Mouse (Mus musculus) left cerebral cortex, postnatal 10 days (tissue): ENCODE results near the gene Gns. TPM values are rescaled to one million over a fixed set of nuclear protein-coding genes. Genes with fewer than 3 reads are reported as not detected.

Experiments used
- DNase-seq, 2 experiments: peaks; one replicate each; pipeline ENCODE4 v3.0.0; 2021 to 2022; ENCODE audit warnings: low spot score in 2 of 2, mixed read lengths in 1 of 2; ENCODE audit errors: extremely low spot score in 1 of 2
- intact Hi-C: fragments of 180-260 bp; cut with DNase I; formaldehyde crosslinking; loops from one replicate; pipeline ENCODE4 v1.15.1; 2025
- total RNA-seq, 2 experiments: library from RNA; stranded (reverse); gene quantifications; 2 replicates each; pipeline ENCODE4 v1.2.3; 2021

The Gns gene
- total RNA-seq, 2 experiments from 2014 or later = 72.8 to 73.7 TPM

- intact Hi-C loops = no loop called here
- no peak for DNase-seq
These were observed 27.0 kb downstream of the Gns start for GRCm38 (mm10) chr10:121391901-121392300.

DNA sequence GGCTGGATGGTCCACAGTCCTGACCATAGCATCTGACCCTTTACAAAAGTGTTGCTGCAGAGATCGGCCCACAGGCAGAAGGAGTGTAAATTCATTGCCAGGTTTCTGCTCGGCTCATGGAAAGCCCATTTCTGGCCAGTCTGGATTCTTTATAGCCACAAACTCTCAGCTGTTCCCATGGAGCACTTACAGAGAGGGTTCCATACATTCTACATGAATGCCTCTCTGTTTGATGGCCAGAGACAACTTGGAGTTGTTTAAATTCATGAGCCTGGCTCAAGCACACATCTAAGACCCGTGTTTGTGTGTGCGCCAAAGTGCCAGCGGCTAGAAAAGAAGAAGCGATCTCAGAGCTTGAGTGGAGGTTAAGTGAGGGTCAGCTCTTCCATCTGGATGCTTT, 29.4 kb downstream of the Gns start:
- DNase-seq = no peak
- intact Hi-C loops = no loop called here

GRCm38 (mm10) chr10:121394789-121395325, 30.0 kb downstream of the Gns start:
- no peak for DNase-seq
- intact Hi-C loops = no loop called here

GRCm38 (mm10) chr10:121395542-121396176, 30.8 kb downstream of the Gns start:
- no peak for DNase-seq
- intact Hi-C loops = no loop called here

GRCm38 (mm10) chr10:121398599-121398998, 33.7 kb downstream of the Gns start:
- DNase-seq = no peak
- intact Hi-C loops = no loop called here

- no peak for DNase-seq
- intact Hi-C loops = no loop called here
These were observed 36.1 kb downstream of the Gns start for GRCm38 (mm10) chr10:121401005-121401404.

DNA sequence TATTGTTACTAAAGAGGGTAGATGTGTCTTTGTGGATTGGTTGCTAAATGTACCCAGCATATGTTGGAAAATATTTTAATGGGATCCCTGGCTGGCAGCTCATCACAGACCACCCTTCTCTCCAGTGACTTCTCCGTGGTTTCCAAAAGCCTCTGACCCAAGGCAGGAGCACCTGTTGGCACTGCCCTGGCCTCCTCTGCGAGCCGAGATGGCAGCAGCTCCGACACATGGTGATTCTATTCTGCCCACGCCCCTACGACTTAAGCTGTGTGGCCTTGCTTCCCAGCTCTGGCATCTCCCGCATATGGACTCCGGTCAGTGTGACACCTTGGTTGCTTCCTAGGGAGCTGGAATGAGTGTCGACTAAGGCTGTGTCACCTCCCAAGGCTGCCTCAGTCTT, 38.2 kb downstream of the Gns start:
- no peak for DNase-seq
- intact Hi-C loops = no loop called here

DNA sequence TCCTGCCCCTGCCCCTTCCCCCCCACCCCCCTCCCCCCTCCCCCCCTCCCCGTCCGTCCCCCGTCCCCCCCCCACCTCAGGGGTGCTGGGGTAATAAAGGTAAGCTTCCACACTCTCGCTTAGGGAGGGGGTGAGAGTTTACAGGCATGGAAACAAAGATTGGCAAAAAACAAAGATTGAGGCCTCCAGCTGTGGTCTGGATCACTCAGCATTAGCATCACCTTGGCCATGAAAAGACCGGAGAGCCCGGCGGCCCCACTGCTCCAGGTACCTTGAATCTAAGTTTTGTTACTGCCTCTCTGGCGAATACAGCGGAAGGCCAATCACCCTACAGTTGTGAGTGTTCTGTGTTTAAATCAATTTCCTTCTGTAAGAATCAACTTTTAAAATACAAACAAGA, 39.1 kb downstream of the Gns start:
- intact Hi-C loops = no loop called here
- no peak for DNase-seq

DNA sequence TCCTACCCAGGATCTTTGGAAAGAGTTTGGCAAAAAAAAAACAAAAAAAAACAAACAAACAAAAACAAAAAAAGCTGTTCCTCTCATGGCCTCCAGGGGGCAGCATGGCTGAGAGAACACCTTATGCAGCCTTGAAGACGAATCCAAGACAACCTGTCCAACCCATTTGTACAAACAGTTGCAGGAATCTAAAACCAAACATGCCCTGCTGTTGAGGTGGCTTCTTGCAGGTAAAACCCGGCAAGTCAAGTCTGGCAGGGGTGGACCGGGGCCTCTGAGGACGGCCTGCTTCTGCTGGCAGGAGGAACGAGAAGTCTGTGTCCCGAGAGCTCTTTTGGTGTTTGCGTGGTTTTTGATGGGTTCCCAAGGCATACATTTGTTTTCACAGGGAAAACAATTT, 44.8 kb downstream of the Gns start:
- no peak for DNase-seq
- intact Hi-C loops = loop anchor here (5.0 kb wide), 1 partner anchor 98 kb away; no protein-coding TSS in a partner anchor

DNA sequence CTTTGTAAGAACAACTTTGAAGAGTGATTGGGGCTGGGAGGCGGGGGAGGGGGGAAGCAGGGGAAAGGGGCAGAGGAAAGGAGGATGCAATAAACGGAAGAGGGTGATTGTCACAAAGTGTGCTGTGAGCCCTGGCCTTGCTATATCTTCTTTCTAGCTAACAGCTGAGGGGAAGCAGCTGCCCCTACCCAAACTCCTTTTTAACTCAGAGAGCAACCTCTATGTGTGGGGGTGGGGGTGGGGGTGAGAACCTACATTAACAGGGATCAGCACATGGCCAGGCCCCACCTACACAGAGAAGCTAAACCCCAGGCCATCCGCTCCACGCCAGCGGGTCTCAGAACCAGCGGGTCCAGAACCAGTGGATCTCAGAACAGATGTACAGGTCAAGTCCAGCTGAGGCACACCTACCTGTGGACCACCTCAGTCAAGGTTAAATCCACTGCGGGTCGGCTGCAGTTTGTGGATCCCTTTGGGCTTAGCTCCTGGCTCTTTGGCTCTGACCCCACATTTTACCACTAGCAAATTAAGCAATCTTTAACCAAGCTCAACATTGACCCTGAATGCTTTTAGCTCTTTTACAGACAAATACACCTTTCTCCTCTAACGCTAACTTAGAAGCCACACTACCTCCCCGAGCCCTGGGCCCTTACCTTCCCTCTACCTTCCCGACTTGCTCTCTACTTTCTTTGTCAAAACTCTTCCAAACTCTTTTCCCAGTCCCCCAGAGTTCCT, 47.0 kb downstream of the Gns start:
- DNase-seq = no peak
- intact Hi-C loops = loop anchor here (5.0 kb wide), 1 partner anchor 95 kb away; no protein-coding TSS in a partner anchor

- DNase-seq = no peak
- intact Hi-C loops = loop anchor here (5.0 kb wide), 1 partner anchor 94 kb away; no protein-coding TSS in a partner anchor
These were observed 47.9 kb downstream of the Gns start for GRCm38 (mm10) chr10:121412824-121413223.

DNA sequence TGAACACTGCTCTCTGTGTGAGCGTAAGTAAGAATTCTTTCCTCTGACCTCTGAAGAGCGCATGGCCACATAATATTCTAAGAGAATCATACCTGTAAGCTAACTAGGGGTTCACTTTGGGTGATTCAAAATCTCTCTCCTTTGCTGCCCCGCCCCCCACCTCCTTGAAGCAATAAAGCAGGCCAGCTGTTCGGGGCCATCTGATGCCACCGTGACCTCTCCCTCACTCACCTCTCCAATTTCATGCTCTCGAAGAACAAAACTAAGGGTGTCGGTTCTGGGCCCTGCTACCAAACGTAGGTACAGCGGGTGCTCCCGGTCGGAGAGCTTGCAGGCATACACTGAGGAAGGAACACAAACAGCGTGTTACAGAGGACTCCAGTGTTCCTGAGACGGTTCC, 49.2 kb downstream of the Gns start:
- DNase-seq = no peak
- intact Hi-C loops = loop anchor here (5.0 kb wide), 1 partner anchor 93 kb away; no protein-coding TSS in a partner anchor

GRCm38 (mm10) chr10:121418835-121419234, 53.9 kb downstream of the Gns start:
- intact Hi-C loops = no loop called here
- no peak for DNase-seq

DNA sequence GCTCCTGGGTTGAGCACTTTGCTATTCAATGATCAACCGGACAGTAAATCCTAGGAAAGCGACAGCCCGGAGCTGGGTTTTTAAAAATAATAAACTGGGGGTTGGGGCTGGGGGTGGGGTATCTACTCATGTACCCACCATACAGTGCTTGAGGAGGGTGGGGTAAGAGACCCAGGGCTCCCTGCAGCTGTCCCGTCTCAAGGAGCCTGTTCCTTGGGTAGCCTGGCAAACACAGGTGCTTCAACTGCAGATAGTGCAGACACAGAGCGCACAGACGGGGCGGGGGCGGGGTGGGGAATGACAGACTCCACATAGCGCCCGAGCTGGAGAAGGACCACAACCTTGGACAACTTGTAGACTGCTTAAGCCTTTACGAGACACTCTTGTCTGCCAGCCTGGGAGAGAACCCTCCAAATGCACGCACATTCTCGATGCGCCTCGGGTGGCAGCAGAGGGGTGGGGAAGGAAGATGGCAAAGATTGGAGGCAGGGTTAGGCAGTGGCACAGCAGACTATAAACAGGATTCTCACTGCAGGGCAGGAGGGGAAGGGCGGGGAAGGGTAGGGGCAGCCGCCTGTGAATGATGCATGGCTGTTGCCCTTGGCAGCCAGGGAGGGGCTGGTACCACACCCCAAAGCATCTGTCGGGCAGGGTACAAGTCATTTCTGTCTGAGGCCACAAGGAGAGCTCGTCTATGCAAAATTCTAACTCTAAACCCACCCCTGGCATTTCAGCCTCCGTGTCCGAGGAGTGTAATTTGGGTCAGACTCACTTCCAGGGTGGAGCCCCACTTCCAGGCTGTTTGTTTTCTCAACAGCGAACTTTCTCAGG, 55.0 kb downstream of the Gns start:
- peak in 1 of 2 experiments; percentile 53 for DNase-seq
- intact Hi-C loops = no loop called here

DNA sequence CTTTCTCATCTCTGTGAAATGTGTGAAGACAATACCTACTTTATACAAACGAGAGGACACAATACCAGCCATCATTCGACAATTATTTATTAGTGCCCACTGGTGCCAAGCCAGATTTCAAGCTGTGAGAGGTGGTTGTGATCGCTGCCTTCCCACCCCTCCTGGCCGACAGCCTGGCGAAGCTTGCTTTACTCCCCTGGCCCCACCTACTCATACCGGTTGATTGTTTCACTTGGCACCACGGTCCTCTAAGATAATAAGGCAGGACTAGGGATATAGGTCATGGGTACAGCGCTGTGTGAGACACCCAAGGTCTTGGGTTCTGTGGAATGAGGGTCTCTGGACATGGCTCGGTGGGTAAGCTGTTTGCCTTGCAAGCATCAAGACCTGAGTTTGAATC, 56.1 kb downstream of the Gns start:
- intact Hi-C loops = no loop called here
- peak in 1 of 2 experiments; percentile 47 for DNase-seq

DNA sequence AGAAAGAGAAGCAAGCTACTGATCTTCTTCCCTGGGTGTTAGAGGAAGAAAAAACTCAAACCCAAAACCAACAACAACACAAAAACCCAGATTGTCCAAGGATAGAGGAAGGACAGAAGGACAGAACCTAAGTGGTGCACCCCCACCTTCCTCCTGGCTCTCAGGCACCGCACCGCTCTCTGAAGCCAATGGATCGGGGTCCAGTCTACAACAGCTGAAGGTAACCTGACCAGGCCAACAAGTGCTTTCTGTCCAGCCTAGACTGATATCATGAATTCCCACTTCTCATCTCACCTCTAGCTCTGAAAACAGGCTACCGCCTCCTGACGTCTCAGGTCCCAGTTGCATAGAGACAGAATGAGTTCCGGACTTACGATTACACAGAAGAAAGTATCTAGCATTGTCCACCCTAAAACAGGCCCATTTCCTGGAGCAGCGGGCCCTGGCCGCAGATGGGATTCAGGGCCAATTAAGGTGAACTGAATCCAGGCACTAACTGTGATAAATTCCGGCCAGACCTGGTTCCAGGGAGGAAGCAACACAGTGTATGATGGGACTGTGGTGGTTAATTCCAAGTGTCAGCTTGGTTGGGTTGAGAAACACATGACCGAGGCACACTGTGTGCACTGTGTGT, 56.9 kb downstream of the Gns start:
- no peak for DNase-seq
- intact Hi-C loops = no loop called here

- DNase-seq = no peak
- intact Hi-C loops = no loop called here
These were observed 57.4 kb downstream of the Gns start for GRCm38 (mm10) chr10:121422294-121422693.

GRCm38 (mm10) chr10:121423541-121424349, 58.9 kb downstream of the Gns start:
- intact Hi-C loops = no loop called here
- DNase-seq = no peak
